Mouse (Mus musculus): Measurements from ENCODE around the gene Abcc1. TPM values are rescaled to one million over a fixed set of nuclear protein-coding genes. Genes with fewer than 3 reads are reported as not detected.

Gene Abcc1
- total and polyA plus RNA-seq, 2 experiments from 2014 or later, result 5.9 to 15.3 TPM

- Histone ChIP-seq H3K36me3 (ENCODE audit: insufficient read depth) (peaks cover 48% of the 10 kb centered on the region), H3K4me3 (ENCODE audit: low read depth, low read length) (no peak overlapping the region), H3K27ac (ENCODE audit: low read depth, low read length) (no peak overlapping the region), H3K4me2 (ENCODE audit: low read depth) (no peak overlapping the region), H3K9me3 (ENCODE audit: low read length) (no peaks in the 10 kb centered on the region), H3K4me1 (ENCODE audit: insufficient read depth) (no peaks in the 10 kb centered on the region), H3K9ac (no peak overlapping the region), H3K27me3 (ENCODE audit: insufficient read depth, low read length) (no peaks in the 10 kb centered on the region)
- ATAC-seq (no peak), DNase-seq (no peak)
- WGBS, result 96% methylated on average over 5 of the region's 5 CpGs
- TF ChIP-seq CTCF (IDR thresholded peaks at IDR 0.05; ENCODE audit: low read depth), result no peak
Observed at GRCm38 (mm10) chr16:14468841-14469240, 107.5 kb downstream of the Abcc1 start.

- Histone ChIP-seq H3K4me3 (ENCODE audit: low read depth, low read length) (no peak overlapping the region), H3K27ac (ENCODE audit: low read depth, low read length) (no peak overlapping the region), H3K9me3 (ENCODE audit: low read length) (no peaks in the 10 kb centered on the region), H3K9ac (no peak overlapping the region), H3K27me3 (ENCODE audit: insufficient read depth, low read length) (no peaks in the 10 kb centered on the region), H3K4me2 (ENCODE audit: low read depth) (no peak overlapping the region), H3K4me1 (ENCODE audit: insufficient read depth) (no peaks in the 10 kb centered on the region), H3K36me3 (ENCODE audit: insufficient read depth) (peaks cover 41% of the 10 kb centered on the region)
- no peak for DNase-seq
- TF ChIP-seq CTCF (IDR thresholded peaks at IDR 0.05; ENCODE audit: low read depth), result no peak
- WGBS, result 78% methylated on average over 5 of the region's 5 CpGs
- ATAC-seq, result no peak
Observed at GRCm38 (mm10) chr16:14472171-14472570, 110.8 kb downstream of the Abcc1 start.

- H3K27ac ChIP-seq (ENCODE audit: low read depth, low read length), result no peak overlapping the region
- no peak overlapping the region for H3K4me2 ChIP-seq (ENCODE audit: low read depth)
- H3K4me3 ChIP-seq (ENCODE audit: low read depth, low read length), result no peak overlapping the region
- ATAC-seq, result no peak
- H3K9ac ChIP-seq, result no peak overlapping the region
- DNase-seq, result no peak
- WGBS, result 95% methylated on average over 7 of the region's 7 CpGs
- no peaks in the 10 kb centered on the region for H3K27me3 ChIP-seq (ENCODE audit: insufficient read depth, low read length)
- no peak for TF ChIP-seq CTCF (IDR thresholded peaks at IDR 0.05; ENCODE audit: low read depth)
- H3K36me3 ChIP-seq (ENCODE audit: insufficient read depth), result peaks cover 35% of the 10 kb centered on the region
- no peaks in the 10 kb centered on the region for H3K9me3 ChIP-seq (ENCODE audit: low read length)
- H3K4me1 ChIP-seq (ENCODE audit: insufficient read depth), result no peaks in the 10 kb centered on the region
Observed at GRCm38 (mm10) chr16:14473686-14474085, 112.3 kb downstream of the Abcc1 start.

GRCm38 (mm10) chr16:14475001-14475400 is 113.6 kb downstream of the Abcc1 start:
- H3K4me3 ChIP-seq (ENCODE audit: low read depth, low read length), result no peak overlapping the region

GRCm38 (mm10) chr16:14476056-14476455 is 114.7 kb downstream of the Abcc1 start:
- Histone ChIP-seq H3K4me2 (ENCODE audit: low read depth) (no peak overlapping the region), H3K4me3 (ENCODE audit: low read depth, low read length) (no peak overlapping the region), H3K9me3 (ENCODE audit: low read length) (no peaks in the 10 kb centered on the region), H3K36me3 (ENCODE audit: insufficient read depth) (peaks cover 31% of the 10 kb centered on the region), H3K27me3 (ENCODE audit: insufficient read depth, low read length) (no peaks in the 10 kb centered on the region), H3K9ac (no peak overlapping the region), H3K4me1 (ENCODE audit: insufficient read depth) (no peaks in the 10 kb centered on the region), H3K27ac (ENCODE audit: low read depth, low read length) (no peak overlapping the region)
- no peak for ATAC-seq
- DNase-seq, result no peak
- 84% methylated on average over 8 of the region's 8 CpGs for WGBS
- no peak for TF ChIP-seq CTCF (IDR thresholded peaks at IDR 0.05; ENCODE audit: low read depth)

More at GRCm38 (mm10) chr16:14475001-14475400, 113.6 kb downstream of the Abcc1 start:
- no peak for TF ChIP-seq CTCF (IDR thresholded peaks at IDR 0.05; ENCODE audit: low read depth)
- WGBS, result 90% methylated on average over 2 of the region's 2 CpGs
- Histone ChIP-seq H3K9ac (no peak overlapping the region), H3K36me3 (ENCODE audit: insufficient read depth) (peaks cover 32% of the 10 kb centered on the region), H3K27me3 (ENCODE audit: insufficient read depth, low read length) (no peaks in the 10 kb centered on the region), H3K9me3 (ENCODE audit: low read length) (no peaks in the 10 kb centered on the region), H3K27ac (ENCODE audit: low read depth, low read length) (no peak overlapping the region), H3K4me2 (ENCODE audit: low read depth) (no peak overlapping the region), H3K4me1 (ENCODE audit: insufficient read depth) (no peaks in the 10 kb centered on the region)
- DNase-seq (no peak), ATAC-seq (no peak)

GRCm38 (mm10) chr16:14476701-14477400 is 115.5 kb downstream of the Abcc1 start:
- Histone ChIP-seq H3K27ac (ENCODE audit: low read depth, low read length) (no peak overlapping the region), H3K4me3 (ENCODE audit: low read depth, low read length) (no peak overlapping the region), H3K4me1 (ENCODE audit: insufficient read depth) (no peaks in the 10 kb centered on the region), H3K9ac (no peak overlapping the region), H3K4me2 (ENCODE audit: low read depth) (no peak overlapping the region), H3K36me3 (ENCODE audit: insufficient read depth) (peaks cover 23% of the 10 kb centered on the region), H3K27me3 (ENCODE audit: insufficient read depth, low read length) (no peaks in the 10 kb centered on the region), H3K9me3 (ENCODE audit: low read length) (no peaks in the 10 kb centered on the region)
- ATAC-seq (no peak), DNase-seq (no peak)
- WGBS, result 93% methylated on average over 9 of the region's 9 CpGs
- no peak for TF ChIP-seq CTCF (IDR thresholded peaks at IDR 0.05; ENCODE audit: low read depth)

GRCm38 (mm10) chr16:14477510-14478300 is 116.3 kb downstream of the Abcc1 start:
- Histone ChIP-seq H3K36me3 (ENCODE audit: insufficient read depth) (peaks cover 15% of the 10 kb centered on the region), H3K9me3 (ENCODE audit: low read length) (no peaks in the 10 kb centered on the region), H3K4me2 (ENCODE audit: low read depth) (no peak overlapping the region), H3K4me3 (ENCODE audit: low read depth, low read length) (no peak overlapping the region), H3K9ac (no peak overlapping the region), H3K27ac (ENCODE audit: low read depth, low read length) (no peak overlapping the region), H3K27me3 (ENCODE audit: insufficient read depth, low read length) (no peaks in the 10 kb centered on the region), H3K4me1 (ENCODE audit: insufficient read depth) (no peaks in the 10 kb centered on the region)
- DNase-seq (no peak), ATAC-seq (no peak)
- WGBS, result 87% methylated on average over 10 of the region's 10 CpGs
- TF ChIP-seq CTCF (IDR thresholded peaks at IDR 0.05; ENCODE audit: low read depth), result no peak
